Mouse (Mus musculus) thymus, adult 18-20 months (tissue): Measurements from ENCODE around the gene Wdr81.
A peak's percentile ranks its signal among the peaks of the same experiment; 100 is the strongest.

Source experiments
- DNase-seq, 2 experiments: peaks; one replicate each; pipeline ENCODE4 v3.0.0; 2022; ENCODE audit warnings: mixed read lengths in 2 of 2

The Wdr81 gene

GRCm38 (mm10) chr11:75453991-75454930, at the start of gene Wdr81:
Gene Wdr81 (minus strand): TSS chr11:75454717.
- peak; percentile 83 to 90 for DNase-seq

GRCm38 (mm10) chr11:75498126-75498525, 43.6 kb upstream of the Wdr81 start:
- DNase-seq: no peak

- no peak for DNase-seq
Measured at GRCm38 (mm10) chr11:75494296-75495049, 40.0 kb upstream of the Wdr81 start.

- DNase-seq: no peak
Measured at GRCm38 (mm10) chr11:75487496-75487895, 33.0 kb upstream of the Wdr81 start.

- peak; percentile 93 to 96 for DNase-seq
Measured at GRCm38 (mm10) chr11:75486601-75487285, 32.2 kb upstream of the Wdr81 start, which contains the start of gene Prpf8. Gene Prpf8 (plus strand): TSS chr11:75486816.

DNA sequence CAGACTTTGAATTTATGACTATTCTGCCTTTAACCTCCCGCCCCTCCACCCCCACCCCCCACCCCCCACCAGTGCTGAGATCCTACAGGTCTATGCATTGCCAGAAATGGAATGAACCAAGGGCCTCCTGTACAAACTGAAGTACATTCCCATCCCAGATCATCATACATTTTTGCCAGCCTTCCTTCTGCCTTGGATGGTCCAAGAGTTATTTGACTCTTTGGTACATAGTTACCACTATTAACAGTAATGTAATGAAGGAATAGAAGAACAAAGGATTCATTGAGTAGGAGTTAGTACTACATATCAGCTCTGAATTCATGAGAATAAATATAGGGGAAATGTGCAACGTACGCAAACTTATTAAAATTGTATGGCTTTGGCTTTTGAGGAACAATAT, 31.7 kb upstream of the Wdr81 start:
- DNase-seq: no peak

- no peak for DNase-seq
Measured at GRCm38 (mm10) chr11:75473376-75473775, 18.9 kb upstream of the Wdr81 start.

GRCm38 (mm10) chr11:75472469-75473081, 18.1 kb upstream of the Wdr81 start:
- no peak for DNase-seq

DNA sequence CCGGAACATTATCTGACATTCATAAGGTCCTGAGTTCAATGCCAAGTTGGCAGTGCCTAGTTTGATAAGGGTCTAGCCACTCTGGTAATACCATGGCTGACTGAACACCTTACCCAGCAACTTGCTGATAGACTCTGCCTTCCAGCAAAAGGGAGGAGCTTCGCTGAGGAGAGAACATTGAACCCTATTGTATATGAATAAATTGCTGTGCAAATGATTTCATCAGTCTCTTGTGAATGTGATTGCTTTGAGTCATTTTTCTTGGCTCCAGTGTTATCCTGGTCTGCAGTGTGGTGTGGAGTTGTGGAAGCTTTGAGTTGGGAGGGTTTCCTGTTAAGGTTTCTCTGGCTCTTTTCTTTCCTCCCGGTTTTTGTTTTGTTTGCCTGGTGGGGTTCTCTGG, 16.2 kb upstream of the Wdr81 start:
- DNase-seq: no peak

DNA sequence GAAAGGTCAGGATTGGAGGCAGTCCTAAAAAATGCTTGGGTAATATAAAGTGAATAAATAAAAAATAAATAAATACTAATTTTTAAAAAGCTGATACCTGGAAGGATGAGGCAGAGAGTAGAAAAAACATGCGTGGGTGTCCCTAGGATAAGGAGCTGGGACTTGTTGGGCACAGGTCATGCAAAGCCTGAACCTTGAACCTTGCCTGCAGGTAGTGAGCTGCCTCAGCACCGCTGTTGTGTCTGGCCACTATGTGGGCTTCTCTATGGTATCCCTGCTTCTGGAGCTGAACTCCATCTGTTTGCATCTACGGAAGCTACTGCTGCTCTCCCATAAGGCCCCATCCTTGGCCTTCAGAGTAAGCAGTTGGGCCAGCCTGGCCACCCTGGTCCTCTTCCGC, 14.7 kb upstream of the Wdr81 start:
- DNase-seq: no peak

DNA sequence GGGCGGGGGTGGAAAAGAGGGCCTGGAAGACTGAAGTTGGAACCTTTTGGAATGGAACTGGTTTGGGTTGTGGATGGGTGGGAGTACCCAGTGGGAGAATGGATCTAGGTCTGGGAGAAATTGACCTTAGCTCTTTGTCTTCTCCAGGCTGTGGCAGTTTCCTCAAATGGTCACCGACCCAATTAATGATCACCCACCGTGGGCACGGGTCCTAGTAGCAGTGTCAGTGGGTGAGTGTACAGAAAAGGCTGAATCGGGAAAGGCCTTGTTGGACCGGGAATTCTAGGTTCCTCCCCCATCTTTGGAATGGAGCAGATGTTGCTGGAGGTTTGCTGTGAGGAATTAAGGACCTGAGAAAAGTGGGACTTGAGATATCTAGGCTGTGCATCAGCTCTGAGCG, 13.9 kb upstream of the Wdr81 start:
- DNase-seq: no peak

GRCm38 (mm10) chr11:75467512-75468215, 13.1 kb upstream of the Wdr81 start:
- DNase-seq: peak in 1 of 2 experiments; percentile 34

DNA sequence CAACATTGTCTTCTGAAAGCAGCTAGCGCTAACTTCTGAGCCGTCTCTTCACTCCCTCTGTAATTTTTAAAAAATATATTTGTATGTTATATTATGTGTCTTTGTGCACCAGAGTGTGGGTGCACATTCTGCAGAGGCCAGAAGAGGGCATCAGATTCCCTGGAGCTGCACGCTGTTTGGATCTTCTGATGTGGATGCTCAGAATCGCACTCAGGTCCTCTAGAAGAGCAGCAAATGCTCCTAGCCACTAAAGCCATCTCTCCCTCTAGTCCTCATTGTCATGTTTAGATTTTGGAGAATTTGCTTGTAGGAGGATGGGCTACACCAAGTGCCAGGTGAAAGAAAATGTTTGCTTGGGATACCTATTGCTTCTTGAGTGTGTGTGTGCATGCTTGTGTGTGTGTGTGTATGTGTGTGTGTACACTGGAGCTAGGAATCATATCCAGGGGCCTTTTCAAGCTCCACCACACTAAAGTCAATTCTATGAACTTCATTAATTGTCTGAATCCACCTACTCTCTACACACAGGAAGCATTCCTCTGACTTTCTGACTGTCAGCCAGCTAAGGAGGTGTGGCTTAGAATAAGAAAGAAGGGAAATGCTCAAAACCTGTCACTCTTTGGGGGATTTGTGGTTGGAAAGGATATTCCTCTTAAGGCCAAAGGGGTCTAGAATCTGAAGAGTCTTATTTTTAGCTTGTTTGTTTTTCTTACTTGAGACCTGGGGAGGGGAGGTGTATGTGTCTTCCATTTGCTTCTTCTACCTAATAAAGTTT, 12.4 kb upstream of the Wdr81 start:
- no peak for DNase-seq

GRCm38 (mm10) chr11:75465051-75465450, 10.5 kb upstream of the Wdr81 start:
- DNase-seq: no peak

DNA sequence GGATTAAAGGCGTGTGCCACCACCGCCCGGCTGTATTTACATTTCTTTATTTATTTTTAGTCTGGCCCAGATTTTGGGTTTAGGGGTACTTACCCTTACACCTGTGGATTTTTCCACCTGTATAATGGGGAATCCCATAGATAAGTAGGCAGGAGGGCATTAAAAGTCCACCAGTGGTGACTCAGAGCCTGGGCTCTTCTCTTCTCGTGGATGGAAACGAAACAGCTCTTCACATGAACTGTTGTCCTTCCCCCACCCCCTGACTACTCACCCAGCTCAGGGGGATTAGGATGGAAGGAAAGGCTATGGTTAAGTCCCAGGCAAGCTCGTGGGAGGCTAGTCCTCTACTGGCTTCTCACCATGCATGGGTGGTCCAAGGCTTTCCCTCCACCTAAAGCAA, 9.9 kb upstream of the Wdr81 start:
- DNase-seq: no peak

GRCm38 (mm10) chr11:75463624-75464023, 9.1 kb upstream of the Wdr81 start:
- DNase-seq: no peak

DNA sequence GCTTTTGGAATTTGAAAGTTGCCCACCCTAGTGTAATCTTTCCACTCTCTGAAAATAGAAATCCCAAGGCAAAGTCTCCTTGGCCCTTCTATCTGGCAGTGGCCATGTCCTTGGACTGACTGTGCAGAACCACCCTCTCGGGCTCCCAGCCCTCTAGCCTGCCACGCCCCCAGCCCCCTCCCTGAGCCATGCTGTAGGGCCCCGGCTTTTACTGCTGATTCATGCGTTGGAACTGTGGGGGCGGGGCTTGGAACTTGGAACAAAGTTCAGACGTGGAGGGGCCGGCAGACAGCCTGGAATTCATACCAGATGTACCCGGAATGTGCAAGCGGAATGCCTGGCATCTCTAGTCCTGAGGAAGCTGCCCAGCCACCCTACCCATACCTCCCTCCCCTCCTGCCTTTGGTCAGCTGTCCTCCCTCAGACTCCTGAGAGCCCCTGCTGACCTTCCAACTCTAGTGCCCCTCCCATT, 8.4 kb upstream of the Wdr81 start:
- DNase-seq: peak in 1 of 2 experiments; percentile 57

- peak; percentile 53 to 62 for DNase-seq
Measured at GRCm38 (mm10) chr11:75462253-75462783, 7.8 kb upstream of the Wdr81 start.

DNA sequence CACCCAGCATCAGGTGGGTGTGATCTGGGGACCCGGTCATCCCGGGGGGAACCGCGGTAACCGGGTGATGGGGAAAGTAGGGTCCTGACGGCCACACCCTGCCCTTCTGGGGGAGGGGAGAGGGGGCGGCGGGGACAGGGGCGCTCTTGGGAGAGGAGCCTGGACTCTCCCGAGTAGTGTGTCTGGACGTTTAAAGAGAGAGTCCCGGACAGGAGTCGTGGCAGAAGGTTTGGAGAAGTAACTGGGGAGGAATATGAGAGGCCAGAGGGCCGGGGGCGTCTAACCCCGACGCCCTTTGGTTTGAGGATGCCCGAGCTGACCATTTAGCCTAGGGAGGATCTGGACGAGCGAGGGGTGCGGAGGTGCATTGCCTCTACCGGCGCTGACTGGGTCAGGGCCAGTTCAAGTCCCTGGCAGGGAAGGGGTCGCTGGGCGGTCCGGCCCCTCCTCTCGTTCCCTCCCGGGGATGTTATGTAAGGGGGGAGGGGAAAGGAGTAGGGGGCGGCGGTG, 7.3 kb upstream of the Wdr81 start:
- peak in 1 of 2 experiments; percentile 37 for DNase-seq
